Mouse (Mus musculus): ENCODE data around the gene Ero1lb. TPM values are rescaled to one million over a fixed set of nuclear protein-coding genes. Genes with fewer than 3 reads are reported as not detected.
"Not testable (repeated sequence)": the region's sequence is repeated elsewhere in the genome, so short reads cannot be mapped to it uniquely, and the experiment has no call there.

Gene Ero1lb
- polyA plus RNA-seq, 1 experiment from 2014 or later: 8.3 TPM

DNA sequence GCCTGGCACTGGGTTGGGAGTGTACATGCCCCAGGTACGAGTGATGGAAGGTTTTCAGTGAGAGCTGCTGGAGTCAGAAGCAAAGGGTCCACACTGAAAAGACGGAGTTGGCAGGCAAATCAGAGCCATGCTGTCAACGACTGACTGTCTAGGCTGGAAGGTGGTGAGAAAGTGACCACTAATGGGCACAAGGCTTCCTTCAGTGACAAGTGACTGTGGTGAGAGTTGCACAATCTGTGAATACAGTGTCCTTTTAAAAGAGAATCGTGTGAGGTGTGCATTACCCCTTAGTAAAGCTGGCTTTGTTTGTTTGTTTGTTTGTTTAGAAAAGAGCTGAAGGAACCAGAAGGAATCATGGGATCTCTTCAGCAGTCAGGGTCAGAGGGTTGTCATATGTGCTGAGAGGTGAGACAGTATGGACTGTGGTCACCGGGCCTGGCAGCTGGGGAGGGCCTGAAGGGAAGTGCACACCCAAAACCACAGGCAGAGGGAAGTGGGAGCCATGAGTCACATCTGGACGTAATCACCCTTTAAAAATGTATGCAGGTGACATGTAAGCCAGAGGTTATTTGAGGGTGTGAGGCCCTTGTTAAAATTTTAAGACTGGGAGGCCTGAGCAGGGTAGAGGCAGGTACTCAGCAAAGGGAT lies 69.4 kb downstream of the Ero1lb start:
- H3K4me3 ChIP-seq; H3K9ac ChIP-seq; H3K4me2 ChIP-seq (replicated peaks); H3K9me3 ChIP-seq; H3K27ac ChIP-seq; H3K27me3 ChIP-seq; H3K4me1 ChIP-seq; H3K36me3 ChIP-seq; ATAC-seq (ENCODE audit: insufficient number of reproducible peaks, insufficient read depth, low FRiP score, low TSS enrichment): not testable (repeated sequence)
- WGBS: 100% methylated on average over 1 of the region's 6 CpGs

GRCm38 (mm10) chr13:12642795-12643194 lies 77.1 kb downstream of the Ero1lb start:
- H3K4me3 ChIP-seq; H3K9ac ChIP-seq; ATAC-seq (ENCODE audit: insufficient number of reproducible peaks, insufficient read depth, low FRiP score, low TSS enrichment); H3K4me1 ChIP-seq; H3K9me3 ChIP-seq; H3K36me3 ChIP-seq; H3K27ac ChIP-seq; H3K27me3 ChIP-seq; H3K4me2 ChIP-seq (replicated peaks): not testable (repeated sequence)
- WGBS: 97% methylated on average over 3 of the region's 4 CpGs

DNA sequence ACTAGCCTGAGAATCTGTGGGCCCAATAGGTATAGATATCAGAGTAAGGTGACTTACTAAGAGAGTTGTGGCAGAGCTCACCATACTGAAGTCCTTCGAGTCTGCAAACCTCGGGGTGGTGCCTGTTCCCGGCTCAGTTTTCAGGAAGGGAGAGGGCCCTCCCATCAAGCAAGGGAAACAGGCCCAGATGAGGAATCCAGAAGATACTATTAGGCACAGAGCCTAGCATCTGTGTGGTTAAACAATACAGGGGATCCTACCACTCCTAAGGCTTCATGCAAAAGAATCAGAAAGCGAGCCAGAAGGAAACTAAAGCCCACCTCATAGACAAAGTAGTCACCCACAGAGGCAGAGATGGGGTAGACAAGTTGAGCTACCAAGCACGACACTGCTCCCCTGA lies 81.0 kb downstream of the Ero1lb start:
- H3K4me1 ChIP-seq; H3K9ac ChIP-seq; H3K27ac ChIP-seq; H3K36me3 ChIP-seq; H3K27me3 ChIP-seq; H3K4me2 ChIP-seq (replicated peaks); ATAC-seq (ENCODE audit: insufficient number of reproducible peaks, insufficient read depth, low FRiP score, low TSS enrichment); H3K4me3 ChIP-seq; H3K9me3 ChIP-seq: not testable (repeated sequence)
- 75% methylated on average over 5 of the region's 5 CpGs for whole genome bisulfite sequencing

DNA sequence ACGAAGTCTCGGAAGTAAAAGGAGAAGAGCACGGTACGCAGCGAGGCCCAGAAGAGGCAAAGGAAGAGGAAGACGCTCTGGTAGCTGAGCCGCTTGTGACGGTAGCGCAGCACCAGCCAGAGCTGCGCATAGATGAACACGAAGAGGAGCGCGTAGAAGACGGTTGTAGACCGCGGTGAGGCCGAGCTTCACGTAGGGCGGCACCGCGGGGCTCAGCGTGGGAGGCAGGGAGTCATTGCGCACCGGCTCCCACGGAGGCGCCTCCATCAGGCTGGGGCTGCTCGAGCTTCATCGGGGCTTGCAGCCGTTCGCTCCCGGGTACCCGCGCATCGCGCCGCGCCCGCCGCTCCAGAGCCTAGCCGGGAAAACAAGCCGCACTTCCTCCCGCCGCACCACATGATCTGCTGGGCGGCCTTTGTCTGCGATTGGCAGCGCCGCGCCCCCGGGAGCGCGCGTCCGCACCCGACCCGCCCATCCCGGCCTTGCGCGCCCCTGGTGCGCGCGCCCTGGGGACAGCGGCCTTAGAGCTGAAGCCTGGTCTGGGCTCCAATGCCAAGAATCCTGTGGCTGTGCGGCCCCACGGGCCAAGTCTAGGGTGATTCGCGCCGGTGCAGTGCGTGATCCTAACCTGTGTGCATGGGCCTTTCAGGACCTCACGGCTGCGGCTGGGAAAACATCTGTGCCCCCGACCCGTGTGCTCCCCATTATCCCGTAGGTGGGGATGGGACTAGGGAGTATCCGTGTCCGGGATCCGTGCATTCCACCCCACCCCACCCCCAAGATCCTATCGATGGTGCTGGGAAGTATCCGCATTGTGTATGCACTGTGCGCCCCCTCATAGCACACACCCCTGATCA lies 84.6 kb downstream of the Ero1lb start:
- Histone ChIP-seq H3K4me3 (peak overlapping the region; percentile 41), H3K9ac (peak overlapping the region; percentile 54), H3K4me2 (replicated peaks) (peak overlapping the region; percentile 48)
- not testable (repeated sequence) for H3K36me3 ChIP-seq, H3K27ac ChIP-seq, H3K4me1 ChIP-seq, H3K9me3 ChIP-seq, H3K27me3 ChIP-seq
- peak; percentile 88 for ATAC-seq (ENCODE audit: insufficient number of reproducible peaks, insufficient read depth, low FRiP score, low TSS enrichment)
- WGBS: under 1% methylated on average over 63 of the region's 79 CpGs

DNA sequence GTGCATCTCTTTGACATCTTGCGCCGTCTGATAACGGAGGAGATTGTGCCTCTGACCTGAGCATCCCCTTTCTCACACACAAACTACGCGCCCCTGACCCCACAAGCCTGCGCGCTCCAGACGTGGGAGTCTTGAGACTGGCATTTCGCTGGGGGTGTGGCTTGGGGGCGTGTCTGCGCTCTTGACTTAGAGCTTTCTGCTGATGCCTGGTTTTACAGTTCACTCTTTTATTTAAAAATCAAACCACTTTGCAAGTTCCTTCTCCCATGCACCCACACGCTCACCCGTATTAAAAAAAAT lies 85.2 kb downstream of the Ero1lb start:
- ATAC-seq (ENCODE audit: insufficient number of reproducible peaks, insufficient read depth, low FRiP score, low TSS enrichment): peak; percentile 83
- H3K4me1 ChIP-seq, H3K27me3 ChIP-seq, H3K9ac ChIP-seq, H3K36me3 ChIP-seq, H3K27ac ChIP-seq, H3K9me3 ChIP-seq: not testable (repeated sequence)
- peak overlapping the region; percentile 48 for H3K4me2 ChIP-seq (replicated peaks)
- peak overlapping the region; percentile 41 for H3K4me3 ChIP-seq
- 2% methylated on average over 13 of the region's 13 CpGs for WGBS

Other genes starting within 250 kb of the Ero1lb start
- gene Actn2, start 225.1 kb upstream of the Ero1lb start, polyA plus RNA-seq (2016; fragmentation: Nextera tagmentation; extraction: Ambion mirVana): 33.6 and 36.1 TPM in 2 replicates
- 28.9 and 29.3 TPM in 2 replicates for gene Heatr1, start 170.8 kb upstream of the Ero1lb start, polyA plus RNA-seq (2016; fragmentation: Nextera tagmentation; extraction: Ambion mirVana)
- gene Lgals8, start 100.9 kb upstream of the Ero1lb start, polyA plus RNA-seq (2016; fragmentation: Nextera tagmentation; extraction: Ambion mirVana): 18.0 and 20.5 TPM in 2 replicates
- 4.1 and 4.6 TPM in 2 replicates for gene Edaradd, start 45.4 kb upstream of the Ero1lb start, polyA plus RNA-seq (2016; fragmentation: Nextera tagmentation; extraction: Ambion mirVana)
- gene Prl2c3, start 234.2 kb downstream of the Ero1lb start, polyA plus RNA-seq (2016; fragmentation: Nextera tagmentation; extraction: Ambion mirVana): 0.80 TPM in 1 of 2 replicates, not detected in the other